Mouse (Mus musculus) CH12.LX (cell line): ENCODE results near the gene Atp6ap1. TPM values are rescaled to one million over a fixed set of nuclear protein-coding genes. Genes with fewer than 3 reads are reported as not detected.

Experiments
- DNase-seq: peaks from one replicate; pipeline ENCODE4 v3.0.0-alpha.2; 2013; ENCODE audit errors: extremely low read depth
- H3K27ac ChIP-seq: 2 replicates; pipeline ENCODE4 v1.5.1; 2012; ENCODE audit warnings: low read depth, mild to moderate bottlenecking, control low read depth, moderate library complexity; ENCODE audit not compliant: insufficient read depth
- H3K27me3 ChIP-seq: replicated peaks from 2 replicates; pipeline ENCODE3; 2012; ENCODE audit warnings: inconsistent platforms
- H3K36me3 ChIP-seq, 2 experiments: replicated peaks in 1 of 2; 2 replicates each; pipeline versions ENCODE3 to v1.6.1; 2012; ENCODE audit warnings: inconsistent platforms in 1 of 2, low read length in 1 of 2, mild to moderate bottlenecking in 1 of 2, mixed read lengths in 1 of 2, moderate library complexity in 1 of 2; ENCODE audit not compliant: control insufficient read depth in 1 of 2, insufficient read depth in 1 of 2
- H3K4me1 ChIP-seq, 2 experiments: 2 replicates each; pipeline ENCODE4 v1.6.1; 2012; ENCODE audit warnings: inconsistent platforms in 1 of 2, moderate library complexity in 1 of 2; ENCODE audit not compliant: insufficient read depth in 2 of 2, control insufficient read depth in 1 of 2
- H3K4me2 ChIP-seq: 2 replicates; pipeline ENCODE4 v1.6.1; 2012; ENCODE audit warnings: low read depth, mild to moderate bottlenecking, control low read depth; ENCODE audit not compliant: poor library complexity, insufficient read depth, severe bottlenecking
- H3K4me3 ChIP-seq, 3 experiments: fragments of 150-350 bp in 1 of 3; sonication (generic) in 1 of 3; replicated peaks in 1 of 3; 2 replicates each; pipeline versions ENCODE3 to v1.5.1; 2011 to 2012; ENCODE audit warnings: low read depth in 2 of 3, low read length in 2 of 3, mild to moderate bottlenecking in 2 of 3, moderate library complexity in 2 of 3, control low read depth in 1 of 3, improper control_type of control experiment in 1 of 3, inconsistent platforms in 1 of 3, mixed read lengths in 1 of 3; ENCODE audit not compliant: poor library complexity in 1 of 3
- H3K79me2 ChIP-seq: replicated peaks from 2 replicates; pipeline ENCODE4 v1.6.1; 2012; ENCODE audit warnings: mild to moderate bottlenecking, moderate library complexity; ENCODE audit not compliant: control insufficient read depth, poor library complexity, insufficient read depth, severe bottlenecking; ENCODE audit errors: extremely low read depth
- H3K9ac ChIP-seq: 2 replicates; pipeline ENCODE4 v1.6.1; 2012; ENCODE audit warnings: low read depth, mild to moderate bottlenecking, control low read depth, moderate library complexity; ENCODE audit not compliant: insufficient read depth
- H3K9me3 ChIP-seq: replicated peaks from 2 replicates; pipeline ENCODE3; 2012; ENCODE audit warnings: low read length, inconsistent platforms, mixed read lengths
- BHLHE40 ChIP-seq: IDR thresholded peaks from 2 replicates; pipeline ENCODE4 v1.6.1; 2011; ENCODE audit warnings: mild to moderate bottlenecking, low read depth, low read length, improper control_type of control experiment
- CHD1 ChIP-seq: IDR thresholded peaks from 2 replicates; pipeline ENCODE4 v1.6.1; 2012; ENCODE audit warnings: low read depth, low read length, improper control_type of control experiment, inconsistent platforms
- CHD2 ChIP-seq: IDR thresholded peaks from 2 replicates; pipeline ENCODE4 v1.6.1; 2011; ENCODE audit warnings: low read length, improper control_type of control experiment
- CTCF ChIP-seq, 2 experiments: IDR thresholded peaks in 1 of 2; conservative IDR thresholded peaks in 1 of 2; 2 replicates each; pipeline ENCODE4 v1.5.1; 2011 to 2012; ENCODE audit warnings: low read depth in 2 of 2, low read length in 2 of 2, improper control_type of control experiment in 1 of 2, inconsistent platforms in 1 of 2, mild to moderate bottlenecking in 1 of 2, moderate library complexity in 1 of 2
- EP300 ChIP-seq: IDR thresholded peaks from 2 replicates; pipeline ENCODE4 v1.6.1; 2011; ENCODE audit warnings: low read length, improper control_type of control experiment
- ETS1 ChIP-seq: conservative IDR thresholded peaks from 2 replicates; pipeline ENCODE4 v1.6.1; 2012; ENCODE audit warnings: low read depth, mild to moderate bottlenecking, inconsistent platforms, low read length, improper control_type of control experiment, moderate library complexity
- GABPA ChIP-seq: IDR thresholded peaks from 2 replicates; pipeline ENCODE4 v1.6.1; 2012; ENCODE audit warnings: low read depth, low read length, improper control_type of control experiment, inconsistent platforms; ENCODE audit not compliant: insufficient replicate concordance
- HCFC1 ChIP-seq: IDR thresholded peaks from 2 replicates; pipeline ENCODE4 v1.6.1; 2012; ENCODE audit warnings: low read depth, mild to moderate bottlenecking, inconsistent platforms, low read length, improper control_type of control experiment
- IRF4 ChIP-seq: IDR thresholded peaks from 2 replicates; pipeline ENCODE4 v1.6.1; 2014; ENCODE audit warnings: low read depth, mild to moderate bottlenecking, inconsistent platforms, low read length, improper control_type of control experiment
- JUN ChIP-seq: IDR thresholded peaks from 2 replicates; pipeline ENCODE4 v1.6.1; 2011; ENCODE audit warnings: low read depth, mild to moderate bottlenecking, low read length, improper control_type of control experiment, moderate library complexity; ENCODE audit not compliant: insufficient read depth
- JUND ChIP-seq: conservative IDR thresholded peaks from 2 replicates; pipeline ENCODE4 v1.6.1; 2011; ENCODE audit warnings: low read depth, low read length, improper control_type of control experiment
- KAT2A ChIP-seq: IDR thresholded peaks from 2 replicates; pipeline ENCODE4 v1.6.1; 2012; ENCODE audit warnings: low read length, improper control_type of control experiment, inconsistent platforms; ENCODE audit not compliant: insufficient replicate concordance
- MAX ChIP-seq: IDR thresholded peaks from 2 replicates; pipeline ENCODE4 v1.6.1; 2011; ENCODE audit warnings: low read length, improper control_type of control experiment
- MAZ ChIP-seq: IDR thresholded peaks from 2 replicates; pipeline ENCODE4 v1.6.1; 2012; ENCODE audit warnings: low read depth, mild to moderate bottlenecking, inconsistent platforms, low read length, improper control_type of control experiment, moderate library complexity
- MEF2A ChIP-seq: IDR thresholded peaks from 2 replicates; pipeline ENCODE4 v1.6.1; 2014; ENCODE audit warnings: low read depth, mild to moderate bottlenecking, inconsistent platforms, low read length, improper control_type of control experiment, borderline replicate concordance
- MYC ChIP-seq: IDR thresholded peaks from 2 replicates; pipeline ENCODE4 v1.6.1; 2011; ENCODE audit warnings: low read depth, mild to moderate bottlenecking, improper control_type of control experiment, low read length
- NELFE ChIP-seq: IDR thresholded peaks from 2 replicates; pipeline ENCODE4 v1.6.1; 2011; ENCODE audit warnings: low read depth, low read length, improper control_type of control experiment
- NRF1 ChIP-seq: IDR thresholded peaks from 2 replicates; pipeline ENCODE4 v1.6.1; 2014; ENCODE audit warnings: low read depth, mild to moderate bottlenecking, inconsistent platforms, low read length, improper control_type of control experiment, moderate library complexity
- PAX5 ChIP-seq: IDR thresholded peaks from 2 replicates; pipeline ENCODE4 v1.6.1; 2012; ENCODE audit warnings: low read length, inconsistent platforms, mixed read lengths
- POLR2A ChIP-seq: IDR thresholded peaks from 2 replicates; pipeline ENCODE4 v1.6.1; 2011; ENCODE audit warnings: low read depth, mild to moderate bottlenecking, improper control_type of control experiment, low read length
- TBP ChIP-seq: conservative IDR thresholded peaks from 2 replicates; pipeline ENCODE4 v1.6.1; 2011; ENCODE audit warnings: low read depth, low read length, improper control_type of control experiment
- TCF12 ChIP-seq: IDR thresholded peaks from 2 replicates; pipeline ENCODE4 v1.6.1; 2014; ENCODE audit warnings: low read depth, mild to moderate bottlenecking, inconsistent platforms, low read length, improper control_type of control experiment
- USF1 ChIP-seq: IDR thresholded peaks from 2 replicates; pipeline ENCODE4 v1.6.1; 2014; ENCODE audit warnings: low read depth, mild to moderate bottlenecking, inconsistent platforms, low read length, improper control_type of control experiment
- ZKSCAN1 ChIP-seq: IDR thresholded peaks from 2 replicates; pipeline ENCODE4 v1.6.1; 2012; ENCODE audit warnings: low read depth, inconsistent platforms, low read length, improper control_type of control experiment, borderline replicate concordance
- ZMIZ1 ChIP-seq: IDR thresholded peaks from 2 replicates; pipeline ENCODE4 v1.6.1; 2012; ENCODE audit warnings: low read depth, mild to moderate bottlenecking, inconsistent platforms, low read length, improper control_type of control experiment
- ZNF384 ChIP-seq: IDR thresholded peaks from 2 replicates; pipeline ENCODE4 v1.6.1; 2012; ENCODE audit warnings: low read depth, low read length, improper control_type of control experiment, inconsistent platforms
- dilution Hi-C: fragments of 300-500 bp; cut with MboI; formaldehyde crosslinking; loops from 2 replicates; pipeline ENCODE4 v1.14.3; 2020; ENCODE audit warnings: low sequenced_read_pairs; ENCODE audit not compliant: extremely low pct_unique_long_range_greater_than_20kb, extremely low pct_ligation_motif_present
- in situ Hi-C: fragments of 300-500 bp; cut with MboI; formaldehyde crosslinking; loops from 3 replicates; pipeline ENCODE4 v1.14.3; 2019; ENCODE audit warnings: low sequenced_read_pairs, low pct_ligation_motif_present, low pct_unique_long_range_greater_than_20kb, mixed read lengths
- polyA plus RNA-seq: library from polyadenylated mRNA; unstranded; fragments of >175 nt; gene quantifications from 2 replicates; pipeline ENCODE4 v1.2.1, GENCODE M21; 2012; ENCODE audit warnings: low read depth; ENCODE audit not compliant: insufficient read length
- total RNA-seq, 2 experiments: library from RNA; depleted of rRNA; stranded (reverse); fragments of 300-350 nt in 1 of 2; fragments of >200 nt in 1 of 2; gene quantifications; 2 replicates each; pipeline ENCODE4 v1.2.3; 2012 to 2014

The Atp6ap1 gene
- total and polyA plus RNA-seq, 3 experiments: 53.3 to 66.4 (median 53.8) TPM

- TF ChIP-seq MAX (no peak), MYC (no peak), EP300 (no peak), CHD2 (0 out of 2 replicates have a peak, but pooled peaks have one; percentile 45), CTCF (conservative IDR thresholded peaks at IDR 0.05 in 1 of 2, IDR thresholded peaks at IDR 0.05 in 1 of 2; ENCODE audit: low read depth in 2 of 2, low read length in 2 of 2) (peak in 1 of 2 experiments; percentile 49; a peak in 2 of 4 replicates), PAX5 (no peak), ZMIZ1 (no peak), BHLHE40 (no peak), IRF4 (no peak), USF1 (no peak), MEF2A (no peak), TBP (no peak), ZNF384 (no peak), POLR2A (peak; percentile 49; the same call in 1 of the 2 replicates), KAT2A (no peak)
Measured at GRCm38 (mm10) chrX:74249615-74250014, 47.3 kb upstream of the Atp6ap1 start, which contains the start of gene Flna (continued).

GRCm38 (mm10) chrX:74254153-74254887, 42.6 kb upstream of the Atp6ap1 start, which contains the start of gene Emd:
Emd (plus strand) TSS chrX:74254687.
- peak within 1 kb of the TSS; percentile 78 for H3K27ac ChIP-seq
- dilution Hi-C loops: no loop called here
- H3K4me3 ChIP-seq: peak within 1 kb of the TSS; percentile 50 to 78 (median 72)
- H3K9me3 ChIP-seq: no peaks in the 10 kb centered on the region
- peak within 1 kb of the TSS; percentile 87 for H3K4me2 ChIP-seq
- peaks cover 2 to 9% of the 10 kb centered on the region in 2 experiments; a peak in 3 of 4 replicates for H3K4me1 ChIP-seq
- peaks cover 10% of the 10 kb centered on the region; the same call in 1 of the 2 replicates for H3K79me2 ChIP-seq
- peak; percentile 93 for DNase-seq
- peaks cover 18 to 26% of the 10 kb centered on the region in 2 experiments for H3K36me3 ChIP-seq
- in situ Hi-C loops: no loop called here
- TF ChIP-seq CHD1: no peak
- peak; percentile 80 for TF ChIP-seq NRF1
- TF ChIP-seq ETS1: peak; percentile 8; the same call in 1 of the 2 replicates
- peak; percentile 78; the same call in 1 of the 2 replicates for TF ChIP-seq ZMIZ1
- peak; percentile 61 for TF ChIP-seq GABPA
- TF ChIP-seq MAZ: no peak
- TF ChIP-seq MAX: no peak
- no peak for TF ChIP-seq JUND
- peak; percentile 69 for TF ChIP-seq NELFE
- TF ChIP-seq JUN: no peak
- TF ChIP-seq KAT2A: no peak
- TF ChIP-seq ZNF384: no peak
- TF ChIP-seq POLR2A: peak; percentile 75
- no peak for TF ChIP-seq CTCF (conservative IDR thresholded peaks at IDR 0.05 in 1 of 2, IDR thresholded peaks at IDR 0.05 in 1 of 2; ENCODE audit: low read depth in 2 of 2, low read length in 2 of 2)
- peak; percentile 70 for TF ChIP-seq BHLHE40
- TF ChIP-seq TBP: peak; percentile 26; the same call in 1 of the 2 replicates
- TF ChIP-seq EP300: no peak
- TF ChIP-seq USF1: no peak
- no peak for TF ChIP-seq MEF2A
- peak; percentile 62; the same call in 1 of the 2 replicates for TF ChIP-seq TCF12
- TF ChIP-seq IRF4: 0 out of 2 replicates have a peak, but pooled peaks have one; percentile 5
- TF ChIP-seq ZKSCAN1: no peak
- TF ChIP-seq HCFC1: peak; percentile 39; the same call in 1 of the 2 replicates
- no peaks in the 10 kb centered on the region for H3K27me3 ChIP-seq
- peak within 1 kb of the TSS; percentile 62 for H3K9ac ChIP-seq
